Mouse (Mus musculus) ES-Bruce4 (cell line): ENCODE data around the gene Prcc. TPM values are rescaled to one million over a fixed set of nuclear protein-coding genes. Genes with fewer than 3 reads are reported as not detected.

Source experiments
- H3K27ac ChIP-seq: 2 replicates; pipeline ENCODE4 v1.5.1; 2012; ENCODE audit warnings: low read length, inconsistent platforms; ENCODE audit not compliant: insufficient read depth
- H3K27me3 ChIP-seq: 2 replicates; pipeline ENCODE4 v1.6.1; 2012; ENCODE audit warnings: mild to moderate bottlenecking, low read length, inconsistent platforms; ENCODE audit not compliant: control insufficient read depth, poor library complexity, insufficient read depth, severe bottlenecking
- H3K36me3 ChIP-seq: 2 replicates; pipeline ENCODE4 v1.6.1; 2012; ENCODE audit warnings: inconsistent platforms, mild to moderate bottlenecking, low read length, moderate library complexity; ENCODE audit not compliant: control insufficient read depth, poor library complexity, insufficient read depth, severe bottlenecking
- H3K4me1 ChIP-seq: one replicate; pipeline ENCODE4 v1.8.1; 2011; ENCODE audit warnings: low read length; ENCODE audit not compliant: control insufficient read depth, insufficient read depth
- H3K4me3 ChIP-seq: 2 replicates; pipeline ENCODE4 v1.5.1; 2011; ENCODE audit warnings: low read depth, mild to moderate bottlenecking, low read length
- H3K9ac ChIP-seq: 2 replicates; pipeline ENCODE4 v1.6.1; 2012; ENCODE audit warnings: low read depth, mild to moderate bottlenecking, inconsistent platforms; ENCODE audit not compliant: poor library complexity, severe bottlenecking
- H3K9me3 ChIP-seq: replicated peaks from 2 replicates; pipeline ENCODE4 v1.6.1; 2012; ENCODE audit warnings: mild to moderate bottlenecking, low read length, inconsistent platforms; ENCODE audit not compliant: control insufficient read depth, poor library complexity, insufficient read depth, severe bottlenecking
- CTCF ChIP-seq: IDR thresholded peaks from one replicate; pipeline ENCODE4 v1.8.1; 2011; ENCODE audit warnings: low read depth, low read length
- EP300 ChIP-seq: IDR thresholded peaks from 2 replicates; pipeline ENCODE4 v1.6.1; 2011; ENCODE audit warnings: low read depth, low read length; ENCODE audit not compliant: insufficient read depth
- POLR2A ChIP-seq: IDR thresholded peaks from one replicate; pipeline ENCODE4 v1.8.1; 2011; ENCODE audit warnings: low read length; ENCODE audit not compliant: insufficient read depth
- polyA plus RNA-seq: library from polyadenylated mRNA; stranded (reverse); fragments of >200 nt; gene quantifications from 2 replicates; pipeline ENCODE4 v1.2.4, GENCODE M21; 2011; ENCODE audit warnings: low read depth; ENCODE audit not compliant: missing spikeins, insufficient read depth, insufficient read length

Gene Prcc
- polyA plus RNA-seq, 1 experiment, result 66.9 TPM

DNA sequence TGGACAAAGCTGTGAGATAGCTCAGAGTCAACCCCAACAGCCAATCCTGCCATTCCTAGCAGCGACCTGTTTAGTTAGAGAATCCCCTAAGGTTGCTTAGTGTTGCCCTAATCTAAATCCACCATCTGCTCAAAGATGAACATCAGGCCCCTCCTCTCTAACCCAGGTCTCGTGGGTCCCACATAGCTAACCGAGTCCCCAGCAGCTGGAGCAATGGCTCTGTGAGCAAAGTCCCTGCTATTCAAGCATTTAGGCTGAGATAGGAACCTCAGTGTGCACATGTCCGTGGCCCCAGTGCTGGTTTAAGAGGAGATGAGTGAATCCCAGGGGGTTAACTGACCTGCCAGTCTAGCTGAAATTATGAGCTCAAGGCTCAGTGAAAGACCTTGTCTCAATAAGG is 39.2 kb downstream of the Prcc start:
- no peak for TF ChIP-seq CTCF
- TF ChIP-seq POLR2A, result no peak
- no peak for TF ChIP-seq EP300
- Histone ChIP-seq H3K36me3 (no peaks in the 10 kb centered on the region), H3K27me3 (no peaks in the 10 kb centered on the region)

GRCm38 (mm10) chr3:87844981-87845380 is 40.4 kb downstream of the Prcc start:
- TF ChIP-seq CTCF, result no peak
- no peak for TF ChIP-seq EP300
- TF ChIP-seq POLR2A, result no peak

More for the DNA sequence above, 39.2 kb downstream of the Prcc start:
- Histone ChIP-seq H3K4me1 (no peaks in the 10 kb centered on the region), H3K9ac (no peak overlapping the region), H3K4me3 (no peak overlapping the region), H3K27ac (no peak overlapping the region), H3K9me3 (no peaks in the 10 kb centered on the region)

DNA sequence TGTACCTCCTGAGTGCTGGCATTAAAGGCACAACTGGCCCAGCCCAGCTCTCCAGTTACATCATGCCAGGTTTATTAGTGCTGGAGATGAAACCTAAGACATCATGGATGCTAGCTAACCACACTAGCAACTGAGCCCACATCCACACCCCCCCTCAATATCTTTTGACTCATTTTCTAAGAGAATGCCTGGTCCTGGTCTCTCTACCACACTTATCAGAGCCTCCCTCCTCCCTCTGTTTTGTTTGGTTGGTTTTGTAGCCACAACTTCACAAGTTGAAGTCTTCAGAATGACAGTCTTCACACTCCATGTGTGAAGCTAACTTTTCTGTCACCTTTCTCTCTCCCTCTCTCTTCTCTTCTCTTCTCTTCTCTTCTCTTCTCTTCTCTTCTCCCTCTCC is 44.5 kb downstream of the Prcc start:
- Histone ChIP-seq H3K9ac (no peak overlapping the region), H3K4me3 (no peak overlapping the region), H3K36me3 (no peaks in the 10 kb centered on the region), H3K27ac (no peak overlapping the region), H3K4me1 (no peaks in the 10 kb centered on the region), H3K9me3 (no peaks in the 10 kb centered on the region), H3K27me3 (no peaks in the 10 kb centered on the region; the same call in 1 of the 2 replicates)
- TF ChIP-seq EP300 (no peak), POLR2A (no peak), CTCF (no peak)

More at GRCm38 (mm10) chr3:87844981-87845380, 40.4 kb downstream of the Prcc start:
- H3K9ac ChIP-seq, result no peak overlapping the region
- no peak overlapping the region for H3K4me3 ChIP-seq
- H3K4me1 ChIP-seq, result no peaks in the 10 kb centered on the region
- no peaks in the 10 kb centered on the region for H3K9me3 ChIP-seq
- no peaks in the 10 kb centered on the region; the same call in 1 of the 2 replicates for H3K27me3 ChIP-seq
- H3K27ac ChIP-seq, result no peak overlapping the region
- no peaks in the 10 kb centered on the region for H3K36me3 ChIP-seq

DNA sequence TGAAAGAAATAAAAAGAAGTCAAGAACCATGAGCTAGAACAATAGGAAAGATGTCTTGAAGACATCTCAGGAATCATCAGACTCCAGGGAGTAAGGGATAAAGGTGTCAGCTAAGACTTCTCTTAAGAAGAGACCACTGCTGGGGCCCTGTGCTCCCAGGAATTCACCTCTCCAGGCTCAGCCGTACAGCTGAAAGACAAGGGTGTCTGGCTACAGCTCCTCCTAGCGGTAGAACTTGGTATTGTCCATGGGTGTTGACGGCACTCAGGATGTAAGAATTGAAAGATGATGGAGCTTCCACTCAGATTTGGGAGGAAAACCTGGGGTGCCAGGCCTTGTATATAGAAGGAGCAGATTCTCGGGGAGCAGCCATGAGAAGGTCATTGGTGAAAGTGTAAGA is 46.8 kb downstream of the Prcc start:
- H3K9me3 ChIP-seq, result no peaks in the 10 kb centered on the region
- H3K9ac ChIP-seq, result no peak overlapping the region
- no peak overlapping the region for H3K27ac ChIP-seq
- no peaks in the 10 kb centered on the region for H3K36me3 ChIP-seq
- H3K4me1 ChIP-seq, result no peaks in the 10 kb centered on the region
- H3K4me3 ChIP-seq, result no peak overlapping the region
- no peak for TF ChIP-seq EP300
- TF ChIP-seq CTCF, result peak; percentile 87
- H3K27me3 ChIP-seq, result no peaks in the 10 kb centered on the region; the same call in 1 of the 2 replicates

GRCm38 (mm10) chr3:87833482-87833881 is 51.9 kb downstream of the Prcc start:
- no peaks in the 10 kb centered on the region for H3K27me3 ChIP-seq

GRCm38 (mm10) chr3:87832109-87832859 is 53.1 kb downstream of the Prcc start:
- Histone ChIP-seq H3K36me3 (no peaks in the 10 kb centered on the region), H3K27ac (no peak overlapping the region), H3K4me3 (no peak overlapping the region), H3K9me3 (no peaks in the 10 kb centered on the region), H3K9ac (no peak overlapping the region), H3K4me1 (no peaks in the 10 kb centered on the region), H3K27me3 (no peaks in the 10 kb centered on the region)
- no peak for TF ChIP-seq CTCF
- TF ChIP-seq POLR2A, result no peak
- TF ChIP-seq EP300, result no peak

More at GRCm38 (mm10) chr3:87833482-87833881, 51.9 kb downstream of the Prcc start:
- no peaks in the 10 kb centered on the region for H3K9me3 ChIP-seq
- no peaks in the 10 kb centered on the region for H3K36me3 ChIP-seq
- H3K9ac ChIP-seq, result no peak overlapping the region
- H3K27ac ChIP-seq, result no peak overlapping the region
- no peaks in the 10 kb centered on the region for H3K4me1 ChIP-seq
- no peak overlapping the region for H3K4me3 ChIP-seq
- TF ChIP-seq CTCF, result no peak
- no peak for TF ChIP-seq EP300
- TF ChIP-seq POLR2A, result no peak
